Mouse (Mus musculus): ENCODE data around the gene Nifk. TPM values are rescaled to one million over a fixed set of nuclear protein-coding genes. Genes with fewer than 3 reads are reported as not detected.

The Nifk gene
- 10 to 100 TPM; 17.3 to 19.1 TPM for total RNA-seq (2021)
- long read RNA-seq, experiment 1, transcript Nifk-201 (7 exons, 1,889 nt), result major isoform, 21 of 25 reads
- long read RNA-seq, experiment 1, partial matches to known transcripts, result 2 of 25 reads
- long read RNA-seq, experiment 1, other reads (novel, unspliced or antisense), result 2 of 25 reads
- long read RNA-seq, experiment 2, transcript Nifk-201 (7 exons, 1,889 nt), result major isoform, 10 of 12 reads
- long read RNA-seq, experiment 2, partial matches to known transcripts, result 1 of 12 reads
- long read RNA-seq, experiment 2, other reads (novel, unspliced or antisense), result 1 of 12 reads

DNA sequence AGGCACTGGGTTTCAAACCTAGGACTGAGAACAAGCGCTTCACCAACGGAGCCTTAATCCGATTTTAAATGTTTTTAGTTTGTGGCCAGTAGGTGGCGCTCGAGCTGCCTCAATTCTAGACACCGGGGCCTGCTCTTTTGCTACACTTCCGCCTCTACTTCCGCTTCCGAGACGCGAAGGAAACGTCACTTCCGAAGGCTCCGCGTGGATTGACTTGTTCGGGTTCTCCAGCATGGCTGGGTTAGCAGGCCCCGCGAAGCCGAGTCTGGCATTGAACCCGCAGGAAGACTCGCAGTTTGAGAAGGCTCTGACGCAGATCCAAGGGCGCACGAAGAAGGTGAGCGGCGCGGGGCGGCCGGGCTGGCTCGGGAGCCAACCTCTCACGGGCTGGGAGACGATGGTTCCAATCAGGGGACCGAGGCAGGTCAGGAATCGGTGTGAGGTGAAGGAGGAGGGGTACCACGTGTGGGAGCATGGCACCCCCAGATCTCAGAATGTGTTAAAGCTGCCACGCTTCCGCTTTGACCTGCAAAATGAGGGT lies at the start of gene Nifk:
Gene Nifk (plus strand): TSS at position 179 of the 541 bp plus-strand sequence.
- intact Hi-C loops (cut with DNase I), result loop anchor here (1.0 to 5.0 kb wide), 3 partner anchors 10 to 436 kb away; partner anchors contain the start of gene Tsn
- Histone ChIP-seq H3K27ac (peak within 1 kb of the TSS; percentile 60), H3K4me3 (peak within 1 kb of the TSS; percentile 78)
- TF ChIP-seq CTCF (IDR thresholded peaks at IDR 0.05), result peak; percentile 92
- DNase-seq (ENCODE audit: extremely low spot score in 1 of 2, low spot score in 2 of 2), result peak; percentile 92

DNA sequence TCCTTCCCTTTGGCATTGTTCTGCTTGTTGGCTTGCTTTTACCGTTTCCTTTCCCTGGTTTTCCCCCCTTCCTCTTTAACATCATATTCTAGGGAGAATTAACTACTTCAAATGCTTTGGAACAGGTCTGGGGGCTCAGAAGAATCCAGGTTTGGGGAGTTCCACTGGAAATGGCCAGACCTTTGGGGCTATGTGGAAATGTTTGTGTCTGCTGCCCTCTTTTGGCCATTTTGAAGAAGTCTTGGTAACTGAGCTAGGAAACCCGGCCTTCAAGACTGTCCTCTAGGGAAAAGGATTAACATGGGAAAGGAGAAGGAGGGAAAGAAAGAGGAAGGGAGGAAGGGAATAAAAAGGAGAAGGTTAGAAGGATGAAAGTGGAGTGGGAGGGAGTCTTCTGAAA lies 46.5 kb upstream of the Nifk start:
- Histone ChIP-seq H3K27ac (no peak overlapping the region), H3K4me3 (no peak overlapping the region)
- DNase-seq (ENCODE audit: extremely low spot score in 1 of 2, low spot score in 2 of 2), result no peak
- intact Hi-C loops (cut with DNase I), result no loop called here
- peak; percentile 62 for TF ChIP-seq CTCF (IDR thresholded peaks at IDR 0.05)

DNA sequence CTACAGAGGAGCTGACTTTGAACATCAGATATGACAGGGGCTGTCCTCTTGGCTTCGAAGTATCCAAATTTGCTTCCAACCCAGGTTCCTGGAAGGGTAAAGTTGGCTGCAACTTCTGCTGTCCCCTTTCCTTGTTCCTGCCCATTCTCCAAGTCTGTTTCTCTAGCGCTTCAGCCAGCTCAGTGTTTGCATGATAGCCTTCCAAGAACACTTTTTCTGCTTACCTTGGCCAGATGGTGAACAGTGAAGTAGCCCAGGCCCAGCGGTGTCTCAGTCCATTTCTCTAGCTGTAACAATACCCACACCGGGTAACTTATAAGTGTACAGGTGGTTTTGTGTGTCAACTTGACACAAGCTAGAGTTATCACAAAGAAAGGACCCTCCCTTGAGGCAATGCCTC lies 29.3 kb upstream of the Nifk start:
- TF ChIP-seq CTCF (IDR thresholded peaks at IDR 0.05), result no peak
- intact Hi-C loops (cut with DNase I), result no loop called here
- Histone ChIP-seq H3K4me3 (no peak overlapping the region), H3K27ac (no peak overlapping the region)
- no peak for DNase-seq (ENCODE audit: extremely low spot score in 1 of 2, low spot score in 2 of 2)

DNA sequence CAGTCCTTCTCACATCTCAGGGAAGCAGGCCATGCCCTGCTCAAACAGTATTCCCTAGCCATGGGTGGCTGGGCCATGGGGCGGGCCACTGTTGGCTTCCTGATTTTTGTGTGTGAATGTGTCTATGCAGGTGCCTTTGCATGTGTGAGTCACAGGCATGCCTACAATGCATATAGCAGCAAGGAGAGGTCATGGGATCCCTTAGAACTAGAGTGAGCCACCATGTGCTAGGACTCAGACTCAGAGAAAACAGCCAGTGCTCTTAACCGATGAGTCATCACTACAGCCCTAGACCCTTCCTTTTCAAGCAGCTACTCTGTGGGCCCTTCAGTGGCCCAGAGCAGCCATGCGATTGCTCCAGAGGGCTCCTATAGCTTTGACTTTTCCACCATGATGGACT lies 27.4 kb upstream of the Nifk start:
- no peak for DNase-seq (ENCODE audit: extremely low spot score in 1 of 2, low spot score in 2 of 2)
- no peak for TF ChIP-seq CTCF (IDR thresholded peaks at IDR 0.05)
- Histone ChIP-seq H3K27ac (no peak overlapping the region), H3K4me3 (no peak overlapping the region)
- intact Hi-C loops (cut with DNase I), result no loop called here

DNA sequence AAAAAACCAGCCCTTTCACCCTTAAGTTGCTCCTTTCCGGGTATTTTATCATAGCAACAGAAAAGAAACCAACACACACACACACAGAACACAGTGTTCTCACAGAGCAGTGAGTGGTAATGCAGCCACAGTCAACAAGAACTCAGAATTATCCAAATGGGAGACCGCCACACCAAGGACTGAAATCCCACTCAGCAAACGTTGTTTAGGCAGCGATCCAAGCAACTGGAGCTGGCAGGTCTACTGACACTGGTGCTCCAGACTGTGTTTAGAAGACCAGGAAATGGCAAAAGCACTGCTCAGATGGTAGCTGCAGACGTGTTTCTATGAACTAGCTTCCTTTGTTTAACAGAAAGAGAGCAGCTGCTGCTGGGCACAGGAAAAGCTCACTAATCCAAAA lies 26.8 kb upstream of the Nifk start:
- DNase-seq (ENCODE audit: extremely low spot score in 1 of 2, low spot score in 2 of 2), result no peak
- Histone ChIP-seq H3K4me3 (no peak overlapping the region), H3K27ac (no peak overlapping the region)
- intact Hi-C loops (cut with DNase I), result no loop called here
- no peak for TF ChIP-seq CTCF (IDR thresholded peaks at IDR 0.05)

DNA sequence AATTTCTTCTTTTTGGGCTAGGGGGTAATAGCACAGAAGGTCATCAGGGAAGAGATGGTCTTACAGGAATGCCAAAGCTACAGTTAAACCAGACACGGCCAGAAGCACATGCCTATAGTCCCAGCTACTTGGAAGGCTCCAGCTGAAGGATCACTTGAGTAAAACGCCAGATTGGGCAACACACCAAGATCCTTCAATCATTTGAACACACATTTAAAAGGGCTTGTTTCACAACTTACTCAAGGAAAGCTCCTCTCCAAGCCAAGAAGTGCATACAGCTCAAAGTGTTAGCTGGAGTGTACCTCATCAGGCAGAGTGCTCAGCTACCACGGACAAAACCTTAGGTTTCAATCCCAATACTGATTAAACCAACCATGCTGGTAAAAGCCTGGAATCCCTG lies 25.0 kb upstream of the Nifk start:
- intact Hi-C loops (cut with DNase I), result no loop called here
- no peak for DNase-seq (ENCODE audit: extremely low spot score in 1 of 2, low spot score in 2 of 2)
- no peak overlapping the region for H3K27ac ChIP-seq
- TF ChIP-seq CTCF (IDR thresholded peaks at IDR 0.05), result no peak
- no peak overlapping the region for H3K4me3 ChIP-seq

DNA sequence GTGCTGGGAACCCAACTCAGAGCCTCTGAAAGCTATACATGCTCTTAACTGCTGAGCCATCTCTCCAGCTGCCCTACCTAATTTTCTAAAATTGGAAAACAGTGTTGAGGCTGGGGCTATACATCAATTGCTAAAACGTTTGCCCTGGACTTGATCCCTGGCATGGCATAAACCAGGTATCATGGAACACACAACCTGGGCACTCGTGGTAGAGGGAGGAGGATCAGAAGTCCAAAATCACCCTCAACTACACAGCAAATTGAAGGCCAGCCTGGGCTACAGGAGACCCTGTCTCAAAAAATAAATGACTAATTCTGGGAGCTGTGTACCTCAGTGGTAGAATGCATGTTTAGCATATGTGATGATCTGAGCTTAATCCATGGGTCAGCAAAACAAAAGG lies 23.9 kb upstream of the Nifk start:
- intact Hi-C loops (cut with DNase I), result no loop called here
- Histone ChIP-seq H3K27ac (no peak overlapping the region), H3K4me3 (no peak overlapping the region)
- no peak for TF ChIP-seq CTCF (IDR thresholded peaks at IDR 0.05)
- no peak for DNase-seq (ENCODE audit: extremely low spot score in 1 of 2, low spot score in 2 of 2)

DNA sequence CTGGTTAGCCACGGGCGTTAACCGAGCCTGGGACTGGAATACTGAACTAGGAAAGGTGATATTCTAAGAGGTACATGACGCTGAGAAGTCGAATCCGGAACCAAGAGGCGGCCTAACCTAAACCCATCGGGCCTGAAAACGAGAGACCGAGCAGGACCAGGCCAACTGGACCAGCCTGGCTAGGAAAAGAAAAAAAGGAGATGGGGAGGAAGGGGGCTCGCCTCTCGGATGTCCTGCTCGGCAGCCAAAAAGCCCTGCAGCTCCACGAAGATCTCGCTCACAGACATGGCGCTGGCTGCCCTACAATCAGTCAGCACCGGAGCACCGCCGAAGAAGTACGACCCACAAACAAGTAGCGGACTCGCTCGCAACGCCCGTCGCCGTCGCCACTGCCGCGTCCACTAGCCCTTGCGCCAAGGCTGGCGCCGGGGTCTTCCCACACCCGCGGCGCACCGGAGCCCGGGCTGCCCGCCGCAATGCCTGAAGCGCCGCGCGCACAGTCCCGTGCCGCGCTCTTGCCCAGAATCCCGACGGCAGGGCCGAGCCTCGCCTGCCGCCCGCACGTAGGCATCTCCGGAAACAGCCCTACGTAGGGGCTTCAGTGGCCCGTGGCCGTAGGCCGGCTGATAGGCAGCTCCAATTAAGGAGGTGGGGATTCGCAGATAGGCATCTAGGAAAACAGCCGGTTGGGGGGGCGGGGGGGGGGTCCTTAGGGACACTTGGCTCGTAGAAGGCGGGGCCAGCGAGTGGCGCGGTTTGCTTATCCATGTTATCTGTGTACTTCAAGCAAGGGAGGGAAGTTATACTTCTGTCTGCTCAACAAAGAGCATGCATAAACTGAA lies 10.6 kb upstream of the Nifk start:
- intact Hi-C loops (cut with DNase I), result loop anchor here (1.0 to 2.0 kb wide), 2 partner anchors 10 to 78 kb away; partner anchors contain the start of genes Clasp1 and Nifk
- peak overlapping the region; percentile 99 for H3K27ac ChIP-seq

DNA sequence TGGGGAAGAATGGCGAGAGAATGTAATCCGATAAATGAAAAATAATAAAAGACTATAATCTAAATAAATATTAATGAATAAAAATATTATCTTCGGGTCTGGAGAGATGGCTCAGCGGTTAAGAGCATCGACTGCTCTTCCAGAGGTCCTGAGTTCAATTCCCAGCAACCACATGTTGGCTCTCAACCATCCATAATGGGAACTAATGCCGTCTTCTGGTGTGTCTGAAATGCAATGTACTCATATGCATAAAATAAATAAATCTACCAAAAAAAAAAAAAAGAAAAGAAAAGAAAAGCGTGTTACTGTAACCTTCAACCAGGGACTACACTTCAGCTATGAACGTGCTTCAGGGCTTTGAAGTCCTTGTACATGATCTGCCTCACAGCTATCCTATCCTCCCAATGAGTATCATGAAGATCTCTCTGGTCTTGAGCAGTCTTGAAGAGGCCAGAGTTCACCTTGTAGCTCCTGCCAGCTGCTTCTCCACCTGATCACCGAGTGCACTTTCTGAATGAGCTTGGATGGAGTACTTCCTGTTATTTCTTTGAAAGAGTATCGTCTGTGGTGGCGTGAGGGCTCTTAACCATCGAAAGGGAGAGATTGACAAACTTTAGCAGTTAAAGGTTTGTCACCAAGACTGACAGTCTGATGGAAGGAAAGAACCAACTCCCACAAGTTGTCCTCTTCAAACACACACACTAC lies 9.9 kb upstream of the Nifk start, which contains the start of gene Tsn:
Gene Tsn (minus strand): TSS at position 118 of the 705 bp plus-strand sequence.
- TF ChIP-seq CTCF (IDR thresholded peaks at IDR 0.05), result no peak
- no peak for DNase-seq (ENCODE audit: extremely low spot score in 1 of 2, low spot score in 2 of 2)
- Histone ChIP-seq H3K4me3 (peak within 1 kb of the TSS; percentile 82), H3K27ac (peak within 1 kb of the TSS; percentile 99)
- intact Hi-C loops (cut with DNase I), result loop anchor here (1.0 to 2.0 kb wide), 2 partner anchors 10 to 77 kb away; partner anchors contain the start of genes Clasp1 and Nifk

More for the DNA sequence above, 10.6 kb upstream of the Nifk start:
- H3K4me3 ChIP-seq, result peak overlapping the region; percentile 82
- no peak for TF ChIP-seq CTCF (IDR thresholded peaks at IDR 0.05)
- peak; percentile 89 to 92 for DNase-seq (ENCODE audit: extremely low spot score in 1 of 2, low spot score in 2 of 2)

DNA sequence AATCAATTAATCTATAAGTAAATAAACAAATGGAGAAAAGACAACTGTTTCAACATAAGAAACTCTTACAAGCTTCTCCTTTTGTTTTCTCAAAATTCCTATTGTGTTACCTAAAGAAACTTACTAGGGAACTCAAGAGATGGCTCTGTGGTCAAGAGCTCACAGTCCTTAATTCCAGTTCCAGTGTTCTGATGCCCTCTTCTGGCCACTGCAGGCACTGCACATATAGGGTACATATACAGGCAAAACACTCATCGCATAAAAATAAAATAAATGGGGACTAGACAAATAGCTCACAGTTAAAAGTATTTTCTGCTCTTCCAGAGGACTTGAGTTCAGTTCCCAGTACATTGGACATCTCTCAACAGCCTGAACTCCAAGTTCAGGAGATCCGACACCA lies 943 bp upstream of the Nifk start:
- no peak overlapping the region for H3K27ac ChIP-seq
- intact Hi-C loops (cut with DNase I), result loop anchor here (1.0 to 5.0 kb wide), 3 partner anchors 9 to 437 kb away; partner anchors contain the start of gene Tsn
- no peak overlapping the region for H3K4me3 ChIP-seq
- peak; percentile 49 for TF ChIP-seq CTCF (IDR thresholded peaks at IDR 0.05)
- DNase-seq (ENCODE audit: extremely low spot score in 1 of 2, low spot score in 2 of 2), result no peak
